Mouse (Mus musculus) bone marrow macrophage, adult 2 months (primary cell): ENCODE results near the gene 2510039O18Rik.

Experiments
- CTCF ChIP-seq: IDR thresholded peaks from 2 replicates; pipeline ENCODE4 v1.5.1; 2012; ENCODE audit warnings: low read depth, mild to moderate bottlenecking, low read length, moderate library complexity
- POLR2A ChIP-seq: IDR thresholded peaks from 2 replicates; pipeline ENCODE4 v1.6.1; 2012; ENCODE audit warnings: mild to moderate bottlenecking, low read depth, low read length, borderline replicate concordance

GRCm38 (mm10) chr4:147895815-147896330 lies 44.8 kb upstream of the 2510039O18Rik start:
- TF ChIP-seq POLR2A, result no peak
- no peak for TF ChIP-seq CTCF
